Mouse (Mus musculus): Measurements from ENCODE around the gene D17H6S53E.

DNA sequence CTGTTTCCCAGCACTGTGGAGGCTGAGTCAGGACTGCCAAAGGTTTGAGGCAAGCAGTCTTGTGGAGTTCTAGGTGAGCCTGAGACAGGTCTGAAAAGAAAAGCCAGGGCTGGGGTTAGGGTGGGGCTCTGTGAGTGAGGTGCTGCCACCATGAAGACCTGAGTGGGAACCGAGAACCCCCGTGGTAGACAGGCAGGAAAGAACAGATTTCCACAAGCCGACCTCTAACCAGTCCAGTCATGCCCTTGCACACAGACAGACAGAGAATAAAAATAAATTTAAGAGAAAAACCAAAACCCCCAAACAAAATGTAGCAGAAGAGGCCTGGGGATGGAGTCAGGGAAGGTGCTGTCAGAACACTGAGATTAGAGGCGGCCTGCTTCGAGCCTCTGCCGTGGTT is 49.2 kb downstream of the D17H6S53E start:
- no peak for TF ChIP-seq CTCF (IDR thresholded peaks at IDR 0.05; ENCODE audit: borderline replicate concordance, extremely low read depth, insufficient read depth, insufficient read length)
- TF ChIP-seq POLR2A (IDR thresholded peaks at IDR 0.05; ENCODE audit: borderline replicate concordance, extremely low read depth, insufficient read depth, insufficient read length, poor library complexity, severe bottlenecking), result no peak
